Mouse (Mus musculus): ENCODE results near the gene Gm44973. TPM values are rescaled to one million over a fixed set of nuclear protein-coding genes. Genes with fewer than 3 reads are reported as not detected.

Gm44973 gene
- polyA plus RNA-seq, 1 experiment from 2014 or later, result 1.8 TPM

DNA sequence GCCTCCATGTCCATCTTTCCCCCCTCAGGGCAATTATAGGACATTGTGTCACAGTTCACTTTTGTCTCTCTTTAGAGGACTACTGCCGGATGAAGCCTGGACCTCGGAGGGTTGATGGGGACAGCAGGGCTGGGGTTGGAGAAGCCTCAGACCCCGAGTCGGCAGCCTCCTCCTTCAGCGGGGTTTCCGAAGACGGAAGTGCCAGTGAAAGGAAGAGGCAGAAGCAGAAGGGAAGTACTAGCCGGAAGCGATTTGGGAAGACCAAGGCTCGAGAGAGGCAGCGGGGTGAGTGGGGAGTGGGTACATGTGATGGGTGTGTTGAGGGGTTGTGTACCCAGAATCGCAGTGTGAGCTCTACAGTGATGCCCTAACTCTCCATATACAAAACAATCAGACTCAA lies 44.1 kb downstream of the Gm44973 start:
- H3K36me3 ChIP-seq (replicated peaks; ENCODE audit: insufficient read depth, low read length), result no peaks in the 10 kb centered on the region
- no peak overlapping the region for H3K9ac ChIP-seq (replicated peaks)
- no peak for TF ChIP-seq EP300 (IDR thresholded peaks at IDR 0.05; ENCODE audit: low read depth)
- TF ChIP-seq CTCF (IDR thresholded peaks at IDR 0.05; ENCODE audit: low read depth), result no peak
- WGBS (ENCODE audit: insufficient replicate concordance), result 89% methylated on average over 12 of the region's 12 CpGs
- peaks cover 34% of the 10 kb centered on the region for H3K27me3 ChIP-seq (ENCODE audit: insufficient read depth, low read length)
- peak overlapping the region; percentile 98; the same call in 1 of the 2 replicates for H3K4me2 ChIP-seq (ENCODE audit: low read depth, low read length)
- peaks cover 23% of the 10 kb centered on the region for H3K4me1 ChIP-seq (ENCODE audit: insufficient read depth)
- ATAC-seq (no peak), DNase-seq (no peak)
- H3K4me3 ChIP-seq (ENCODE audit: low read depth, low read length), result no peak overlapping the region
- no peak overlapping the region for H3K27ac ChIP-seq (ENCODE audit: low read depth)
- no peaks in the 10 kb centered on the region for H3K9me3 ChIP-seq (ENCODE audit: low read length)

DNA sequence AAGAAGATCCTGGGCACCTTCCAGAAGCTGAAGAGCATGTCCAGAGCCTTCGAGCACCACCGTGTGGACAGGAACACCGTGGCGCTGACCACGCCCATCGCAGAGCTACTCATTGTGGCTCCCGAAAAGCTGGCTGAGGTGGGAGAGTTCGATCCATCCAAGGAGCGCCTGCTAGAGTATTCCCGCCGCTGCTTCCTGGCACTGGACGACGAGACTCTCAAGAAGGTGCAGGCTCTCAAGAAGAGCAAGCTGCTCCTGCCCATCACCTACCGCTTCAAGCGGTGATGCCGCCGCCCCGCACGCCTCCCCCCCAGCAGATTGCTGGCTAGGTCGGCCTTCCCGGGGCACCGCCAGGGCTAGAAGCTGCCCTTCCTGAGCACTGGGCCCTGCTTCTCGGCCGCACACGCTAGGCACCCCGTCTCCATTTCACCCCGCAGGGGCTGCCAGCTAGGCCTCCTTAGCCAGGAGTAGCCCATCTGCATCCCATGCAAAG lies 45.0 kb downstream of the Gm44973 start:
- peak; percentile 83 for DNase-seq
- H3K4me3 ChIP-seq (ENCODE audit: low read depth, low read length), result peak overlapping the region; percentile 85
- WGBS (ENCODE audit: insufficient replicate concordance), result 4% methylated on average over 27 of the region's 27 CpGs
- H3K9me3 ChIP-seq (ENCODE audit: low read length), result no peaks in the 10 kb centered on the region
- no peak for ATAC-seq
- peak overlapping the region; percentile 99 for H3K9ac ChIP-seq (replicated peaks)
- H3K4me2 ChIP-seq (ENCODE audit: low read depth, low read length), result peak overlapping the region; percentile 98
- no peaks in the 10 kb centered on the region for H3K36me3 ChIP-seq (replicated peaks; ENCODE audit: insufficient read depth, low read length)
- peak overlapping the region; percentile 100 for H3K27ac ChIP-seq (ENCODE audit: low read depth)
- H3K27me3 ChIP-seq (ENCODE audit: insufficient read depth, low read length), result peaks cover 25% of the 10 kb centered on the region
- peaks cover 27% of the 10 kb centered on the region for H3K4me1 ChIP-seq (ENCODE audit: insufficient read depth)
- TF ChIP-seq EP300 (IDR thresholded peaks at IDR 0.05; ENCODE audit: low read depth), result no peak
- peak; percentile 82 for TF ChIP-seq CTCF (IDR thresholded peaks at IDR 0.05; ENCODE audit: low read depth)

DNA sequence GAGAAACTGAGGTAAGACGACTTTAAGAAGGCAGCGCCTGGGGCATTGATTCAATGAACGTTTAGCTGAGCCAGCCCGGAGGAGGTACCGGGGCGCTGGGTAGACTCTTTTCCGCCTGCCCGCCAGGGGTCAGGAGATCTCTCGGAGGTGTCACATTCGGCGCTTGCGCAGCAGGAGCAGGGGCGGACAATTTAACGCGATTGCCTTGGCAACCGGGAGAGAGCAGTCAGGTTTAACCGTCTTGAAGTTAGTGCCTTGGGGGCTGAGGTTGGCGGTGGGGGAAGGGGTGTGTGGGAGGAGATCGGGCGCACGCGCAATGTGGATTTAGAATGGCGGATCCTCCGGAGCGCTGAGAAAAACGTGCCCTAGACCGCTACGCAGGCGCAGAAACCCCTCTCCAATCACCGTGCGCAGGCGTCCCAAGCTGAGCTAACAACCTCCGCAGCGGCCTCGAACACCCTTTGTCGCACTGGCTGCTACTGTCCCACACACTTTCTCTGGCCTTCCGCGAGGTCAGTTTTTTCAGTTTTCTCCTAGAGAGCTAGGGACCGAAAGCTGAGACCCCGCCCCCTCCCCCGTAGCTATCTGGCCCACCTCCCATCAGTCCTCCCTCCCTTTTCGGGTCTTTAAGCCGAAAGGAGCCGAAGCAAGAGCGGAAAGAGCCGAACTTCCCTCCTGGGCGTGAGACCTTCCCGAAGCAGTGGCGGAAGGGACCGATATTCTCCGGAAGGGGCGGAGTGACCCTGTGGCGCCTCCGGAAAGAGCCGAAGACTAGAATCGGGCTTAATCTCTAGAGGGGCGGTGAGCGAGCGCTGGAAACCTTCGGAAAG lies 45.9 kb downstream of the Gm44973 start:
- WGBS (ENCODE audit: insufficient replicate concordance), result 0% methylated on average over 55 of the region's 60 CpGs
- peaks cover 36% of the 10 kb centered on the region for H3K4me1 ChIP-seq (ENCODE audit: insufficient read depth)
- DNase-seq (peak; percentile 95), ATAC-seq (peak; percentile 88)
- peaks cover 16% of the 10 kb centered on the region for H3K27me3 ChIP-seq (ENCODE audit: insufficient read depth, low read length)
- no peaks in the 10 kb centered on the region for H3K9me3 ChIP-seq (ENCODE audit: low read length)
- H3K27ac ChIP-seq (ENCODE audit: low read depth), result peak overlapping the region; percentile 100
- peaks cover 4% of the 10 kb centered on the region for H3K36me3 ChIP-seq (replicated peaks; ENCODE audit: insufficient read depth, low read length)
- peak overlapping the region; percentile 85 for H3K4me3 ChIP-seq (ENCODE audit: low read depth, low read length)
- peak overlapping the region; percentile 99 for H3K9ac ChIP-seq (replicated peaks)
- H3K4me2 ChIP-seq (ENCODE audit: low read depth, low read length), result peak overlapping the region; percentile 98
- TF ChIP-seq EP300 (IDR thresholded peaks at IDR 0.05; ENCODE audit: low read depth) (no peak), CTCF (IDR thresholded peaks at IDR 0.05; ENCODE audit: low read depth) (peak; percentile 89)

DNA sequence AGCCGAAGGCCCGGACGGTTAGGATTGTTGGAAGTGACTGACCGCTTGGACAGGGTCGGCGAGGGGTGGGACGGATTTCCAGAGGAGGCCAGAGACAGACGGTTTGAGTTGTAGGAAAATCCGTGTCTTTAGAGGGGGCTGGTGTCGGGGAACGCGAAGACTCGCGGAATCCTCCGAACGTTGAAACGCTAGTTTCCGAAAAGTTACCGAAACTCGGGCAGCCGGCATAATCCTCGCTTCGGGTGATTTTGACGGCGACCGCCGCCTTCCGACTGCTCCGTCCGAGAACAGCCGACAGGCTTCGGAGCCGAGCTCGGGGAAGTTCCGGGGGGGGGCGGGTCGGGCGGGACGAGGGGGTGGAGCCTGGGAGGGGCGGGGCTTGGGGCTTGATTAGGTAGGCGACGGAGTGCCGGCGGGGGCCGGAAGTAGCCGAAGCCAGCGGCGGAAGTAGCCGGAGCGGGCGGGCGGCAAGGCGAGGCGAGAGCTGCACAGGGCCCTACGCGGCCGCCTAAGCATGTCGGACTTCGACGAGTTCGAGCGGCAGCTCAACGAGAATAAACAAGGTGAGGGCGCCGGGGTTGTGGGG lies 46.6 kb downstream of the Gm44973 start, which contains the start of gene U2af2:
Gene U2af2, plus strand, starts transcription at position 370 of the 586 bp plus-strand sequence.
- H3K9ac ChIP-seq (replicated peaks), result peak within 1 kb of the TSS; percentile 99
- no peaks in the 10 kb centered on the region for H3K9me3 ChIP-seq (ENCODE audit: low read length)
- ATAC-seq (peak; percentile 75), DNase-seq (peak; percentile 97)
- peaks cover 10% of the 10 kb centered on the region for H3K36me3 ChIP-seq (replicated peaks; ENCODE audit: insufficient read depth, low read length)
- H3K27ac ChIP-seq (ENCODE audit: low read depth), result peak within 1 kb of the TSS; percentile 100
- peaks cover 39% of the 10 kb centered on the region for H3K4me1 ChIP-seq (ENCODE audit: insufficient read depth)
- peaks cover 9% of the 10 kb centered on the region for H3K27me3 ChIP-seq (ENCODE audit: insufficient read depth, low read length)
- no peak for TF ChIP-seq CTCF (IDR thresholded peaks at IDR 0.05; ENCODE audit: low read depth)
- no peak for TF ChIP-seq EP300 (IDR thresholded peaks at IDR 0.05; ENCODE audit: low read depth)
- peak within 1 kb of the TSS; percentile 85 for H3K4me3 ChIP-seq (ENCODE audit: low read depth, low read length)
- peak within 1 kb of the TSS; percentile 98 for H3K4me2 ChIP-seq (ENCODE audit: low read depth, low read length)
- WGBS (ENCODE audit: insufficient replicate concordance), result under 1% methylated on average over 62 of the region's 65 CpGs

DNA sequence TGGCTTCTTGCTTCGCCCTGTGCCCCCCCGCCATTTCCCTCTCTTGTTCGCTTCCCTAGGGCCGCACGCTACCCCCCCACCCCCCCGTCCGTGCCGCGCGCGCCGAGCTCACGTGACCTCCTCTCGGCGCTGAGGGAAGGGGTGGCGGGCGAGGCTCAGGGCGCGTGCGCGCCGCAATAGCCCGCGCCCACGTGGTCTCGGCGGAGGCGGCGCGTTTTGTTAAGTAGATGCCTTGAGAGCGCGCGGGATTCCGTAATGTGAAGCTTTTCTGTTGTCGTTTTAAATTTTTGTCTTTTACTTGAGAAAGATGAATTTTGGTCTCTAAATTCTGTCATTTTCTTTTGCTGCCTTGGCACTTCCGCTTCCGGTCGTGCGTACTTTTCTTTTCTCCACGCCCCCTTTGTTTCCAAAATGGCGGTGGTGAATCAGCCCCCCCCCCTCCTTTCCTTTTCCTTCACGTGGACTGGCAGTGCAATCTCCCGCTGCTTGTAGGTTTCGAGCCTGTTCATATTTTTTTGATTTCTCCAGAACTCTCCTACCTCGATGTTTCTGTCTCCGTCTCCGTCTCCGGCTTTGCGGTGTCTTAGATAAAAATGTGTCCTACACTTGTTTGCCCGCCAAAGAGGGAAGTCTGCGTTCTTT lies 47.2 kb downstream of the Gm44973 start:
- Histone ChIP-seq H3K4me1 (ENCODE audit: insufficient read depth) (peaks cover 38% of the 10 kb centered on the region), H3K27me3 (ENCODE audit: insufficient read depth, low read length) (peaks cover 3% of the 10 kb centered on the region), H3K4me3 (ENCODE audit: low read depth, low read length) (peak overlapping the region; percentile 85), H3K27ac (ENCODE audit: low read depth) (peak overlapping the region; percentile 100), H3K9me3 (ENCODE audit: low read length) (no peaks in the 10 kb centered on the region), H3K4me2 (ENCODE audit: low read depth, low read length) (peak overlapping the region; percentile 98), H3K36me3 (replicated peaks; ENCODE audit: insufficient read depth, low read length) (peaks cover 16% of the 10 kb centered on the region), H3K9ac (replicated peaks) (peak overlapping the region; percentile 99)
- under 1% methylated on average over 48 of the region's 51 CpGs for WGBS (ENCODE audit: insufficient replicate concordance)
- ATAC-seq, result peak; percentile 60
- no peak for TF ChIP-seq CTCF (IDR thresholded peaks at IDR 0.05; ENCODE audit: low read depth)
- peak; percentile 44; the same call in 1 of the 2 replicates for TF ChIP-seq EP300 (IDR thresholded peaks at IDR 0.05; ENCODE audit: low read depth)
- DNase-seq, result peak; percentile 82

DNA sequence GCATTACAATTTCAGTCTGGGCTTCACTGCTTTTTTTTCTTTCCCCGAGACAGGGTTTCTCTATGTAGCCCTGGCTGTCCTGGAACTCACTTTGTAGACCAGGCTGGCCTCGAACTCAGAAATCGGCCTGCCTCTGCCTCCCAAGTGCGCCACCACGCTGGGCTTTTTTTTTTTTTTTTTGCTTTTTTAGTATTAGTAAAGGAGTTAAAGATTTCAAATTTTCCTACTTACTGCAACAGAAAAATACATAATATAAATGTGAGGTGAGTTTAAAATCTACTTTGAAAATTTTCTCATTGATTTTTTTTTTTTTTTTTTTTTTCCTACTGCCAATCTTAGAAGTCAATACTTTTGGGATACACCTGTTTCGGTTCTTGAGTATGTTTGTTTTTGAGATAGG lies 49.6 kb downstream of the Gm44973 start:
- no peak for TF ChIP-seq EP300 (IDR thresholded peaks at IDR 0.05; ENCODE audit: low read depth)
- no peak for TF ChIP-seq CTCF (IDR thresholded peaks at IDR 0.05; ENCODE audit: low read depth)
- 84% methylated on average over 6 of the region's 6 CpGs for WGBS (ENCODE audit: insufficient replicate concordance)
- H3K36me3 ChIP-seq (replicated peaks; ENCODE audit: insufficient read depth, low read length), result peaks cover 40% of the 10 kb centered on the region
- H3K27me3 ChIP-seq (ENCODE audit: insufficient read depth, low read length), result no peaks in the 10 kb centered on the region
- H3K4me2 ChIP-seq (ENCODE audit: low read depth, low read length), result peak overlapping the region; percentile 98
- no peak overlapping the region for H3K27ac ChIP-seq (ENCODE audit: low read depth)
- H3K4me3 ChIP-seq (ENCODE audit: low read depth, low read length), result no peak overlapping the region
- H3K9me3 ChIP-seq (ENCODE audit: low read length), result no peaks in the 10 kb centered on the region
- ATAC-seq (no peak), DNase-seq (no peak)
- no peak overlapping the region; the same call in 1 of the 2 replicates for H3K9ac ChIP-seq (replicated peaks)
- H3K4me1 ChIP-seq (ENCODE audit: insufficient read depth), result peaks cover 38% of the 10 kb centered on the region
